Mouse (Mus musculus) kidney, embryonic 14.5 days (tissue): Measurements from ENCODE around the gene Ppp1r12a. TPM values are rescaled to one million over a fixed set of nuclear protein-coding genes. Genes with fewer than 3 reads are reported as not detected.

ENCODE experiments used
- polyA plus RNA-seq: library from polyadenylated mRNA; unstranded; fragments of >200 nt; fragmentation: Nextera tagmentation; extraction: Ambion mirVana; gene quantifications from 2 replicates; pipeline ENCODE4 v1.2.1, GENCODE M21; 2014

The Ppp1r12a gene
- polyA plus RNA-seq, 1 experiment from 2014 or later: 98.5 TPM

Other genes starting within 250 kb of the Ppp1r12a start
- gene Pawr, start 169.9 kb downstream of the Ppp1r12a start, polyA plus RNA-seq: 25.3 and 26.4 TPM in 2 replicates